Mouse (Mus musculus) T-helper 2 cell (primary cell): Measurements from ENCODE around the gene Setd5.

Experiments
- in situ Hi-C: fragments of 300-600 bp; cut with MboI, MseI; formaldehyde crosslinking; loops from one replicate; pipeline ENCODE4 v1.15.1; 2025; ENCODE audit warnings: high pct_unique_total_duplicates

Setd5 gene

GRCm38 (mm10) chr6:113184163-113184562 lies 107.0 kb downstream of the Setd5 start:
- in situ Hi-C loops: loop anchor here (10.0 kb wide), 1 partner anchor 921 kb away; no protein-coding TSS in a partner anchor

GRCm38 (mm10) chr6:113184866-113185525 lies 107.8 kb downstream of the Setd5 start:
- in situ Hi-C loops: loop anchor here (10.0 kb wide), 1 partner anchor 920 kb away; no protein-coding TSS in a partner anchor

DNA sequence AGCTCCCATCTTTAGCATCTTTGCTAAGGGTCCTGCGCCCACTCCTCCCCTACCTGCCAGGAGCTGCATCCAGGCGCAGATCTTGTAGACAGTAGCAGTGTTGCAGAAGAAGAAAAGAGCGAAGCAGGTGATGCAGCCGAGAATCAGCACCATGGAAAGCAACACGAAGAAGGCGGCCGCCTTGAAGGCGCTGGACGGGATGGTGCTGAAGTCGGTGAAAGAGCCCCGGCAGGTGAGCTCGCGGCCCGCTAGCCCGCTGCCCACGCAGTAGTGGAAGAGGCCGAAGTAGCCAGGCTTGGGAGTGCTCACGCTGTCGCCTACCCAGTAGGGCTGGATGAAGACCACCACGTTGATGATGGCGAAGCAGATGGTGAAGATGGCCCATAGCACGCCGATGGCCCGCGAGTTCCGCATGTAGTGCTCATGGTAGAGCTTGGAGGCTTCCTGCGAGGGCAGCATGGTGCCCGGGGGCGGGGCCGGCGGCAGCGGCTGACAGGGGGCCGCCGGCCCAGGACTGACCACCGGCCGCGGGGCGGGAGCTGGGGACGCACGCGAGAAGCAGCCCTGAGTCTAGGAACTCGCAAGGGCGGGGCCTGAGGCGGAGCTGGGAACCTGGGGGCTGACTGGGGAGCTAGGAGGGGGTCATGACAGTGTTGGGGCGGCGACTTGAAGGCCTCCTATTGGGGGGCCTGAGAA lies 116.7 kb downstream of the Setd5 start:
- in situ Hi-C loops: no loop called here

DNA sequence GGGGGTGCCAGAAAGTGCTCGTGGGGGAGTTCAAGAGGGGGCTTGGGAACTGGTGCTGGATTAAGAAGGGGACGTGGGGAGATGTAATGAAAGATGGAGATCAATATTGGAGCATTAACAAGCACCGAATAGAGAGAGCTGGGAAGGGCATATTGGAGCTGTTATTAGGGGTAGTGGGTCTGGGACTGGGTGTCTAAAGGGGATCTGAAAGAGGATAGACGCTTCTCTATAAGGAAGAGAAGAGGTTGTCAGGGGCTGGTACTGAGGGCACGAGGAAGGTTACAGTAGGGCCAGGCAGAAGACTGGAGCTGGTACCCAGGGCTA lies 117.3 kb downstream of the Setd5 start:
- in situ Hi-C loops: no loop called here

- in situ Hi-C loops: no loop called here
Observed at GRCm38 (mm10) chr6:113194841-113195595, 117.9 kb downstream of the Setd5 start, which contains the start of gene Lhfpl4. Gene Lhfpl4 (minus strand): TSS chr6:113195384.

DNA sequence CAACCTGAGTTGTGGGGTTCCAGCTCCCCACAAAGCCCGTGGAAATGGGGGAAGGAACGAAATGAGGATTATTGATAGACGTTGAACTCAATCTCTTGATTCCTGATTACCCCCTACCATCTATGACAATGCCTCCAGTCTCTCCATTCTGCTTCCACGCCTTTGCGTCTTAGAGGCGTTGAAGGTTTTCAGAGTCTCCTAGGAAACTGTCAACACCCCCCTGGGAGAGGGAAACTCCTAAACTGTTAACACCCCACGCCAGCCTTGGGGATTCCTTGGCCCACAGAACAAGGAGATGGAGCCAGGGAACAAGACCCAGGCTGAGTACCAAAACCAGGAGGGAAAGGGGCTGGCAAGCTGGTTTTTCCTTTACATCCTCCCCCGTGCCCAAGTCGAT lies 118.4 kb downstream of the Setd5 start:
- in situ Hi-C loops: no loop called here
